Mouse (Mus musculus) heart, embryonic 16.5 days (tissue): Measurements from ENCODE around the gene Pcyox1. TPM values are rescaled to one million over a fixed set of nuclear protein-coding genes. Genes with fewer than 3 reads are reported as not detected.

Experiments
- ATAC-seq: fragments of 200-750 bp; cut with Nextera tagmentation; replicated peaks from 2 replicates; pipeline ENCODE4 v1.8.0; 2017; ENCODE audit warnings: moderate number of reproducible peaks; ENCODE audit not compliant: insufficient read depth, low FRiP score; ENCODE audit errors: extremely low read depth
- H3K27ac ChIP-seq: fragments of 300-500 bp; sonication (generic); 2 replicates; pipeline ENCODE4 v1.5.1; 2014; ENCODE audit warnings: mild to moderate bottlenecking, low read length, control low read depth, moderate library complexity
- H3K27me3 ChIP-seq: fragments of 300-500 bp; sonication (generic); 2 replicates; pipeline ENCODE4 v1.6.1; 2014; ENCODE audit warnings: low read length, mixed read lengths; ENCODE audit not compliant: control insufficient read depth, insufficient read depth
- H3K36me3 ChIP-seq: fragments of 300-500 bp; sonication (generic); 2 replicates; pipeline ENCODE4 v1.6.1; 2014; ENCODE audit not compliant: control insufficient read depth, insufficient read depth
- H3K4me1 ChIP-seq: fragments of 300-500 bp; sonication (generic); 2 replicates; pipeline ENCODE4 v1.6.1; 2014; ENCODE audit warnings: low read length, mixed read lengths; ENCODE audit not compliant: control insufficient read depth, insufficient read depth
- H3K4me2 ChIP-seq: fragments of 300-500 bp; sonication (generic); 2 replicates; pipeline ENCODE4 v1.6.1; 2014; ENCODE audit warnings: low read depth, mild to moderate bottlenecking, control low read depth, low read length
- H3K4me3 ChIP-seq: fragments of 300-500 bp; sonication (generic); 2 replicates; pipeline ENCODE4 v1.5.1; 2014; ENCODE audit warnings: mild to moderate bottlenecking, control low read depth, low read length
- H3K9ac ChIP-seq: fragments of 300-500 bp; sonication (generic); 2 replicates; pipeline ENCODE4 v1.6.1; 2014; ENCODE audit warnings: low read length, control low read depth
- H3K9me3 ChIP-seq: fragments of 300-500 bp; sonication (generic); replicated peaks from 2 replicates; pipeline ENCODE4 v1.6.1; 2016; ENCODE audit warnings: low read length; ENCODE audit not compliant: control insufficient read depth
- WGBS: fragments of 180-500 bp; shearing (Covaris S2); extraction: QIAGEN DNeasy Blood & Tissue Kit; methylation state at CpG from one replicate; pipeline ENCODE4 v1.1.7; 2014; 5-methylcytosine and 5-hydroxymethylcytosine counted together
- polyA plus RNA-seq: library from polyadenylated mRNA; unstranded; fragments of >200 nt; fragmentation: Nextera tagmentation; extraction: Ambion mirVana; gene quantifications from 2 replicates; pipeline ENCODE4 v1.2.1, GENCODE M21; 2015

Gene Pcyox1
- polyA plus RNA-seq, 1 experiment from 2014 or later: 56.6 TPM

DNA sequence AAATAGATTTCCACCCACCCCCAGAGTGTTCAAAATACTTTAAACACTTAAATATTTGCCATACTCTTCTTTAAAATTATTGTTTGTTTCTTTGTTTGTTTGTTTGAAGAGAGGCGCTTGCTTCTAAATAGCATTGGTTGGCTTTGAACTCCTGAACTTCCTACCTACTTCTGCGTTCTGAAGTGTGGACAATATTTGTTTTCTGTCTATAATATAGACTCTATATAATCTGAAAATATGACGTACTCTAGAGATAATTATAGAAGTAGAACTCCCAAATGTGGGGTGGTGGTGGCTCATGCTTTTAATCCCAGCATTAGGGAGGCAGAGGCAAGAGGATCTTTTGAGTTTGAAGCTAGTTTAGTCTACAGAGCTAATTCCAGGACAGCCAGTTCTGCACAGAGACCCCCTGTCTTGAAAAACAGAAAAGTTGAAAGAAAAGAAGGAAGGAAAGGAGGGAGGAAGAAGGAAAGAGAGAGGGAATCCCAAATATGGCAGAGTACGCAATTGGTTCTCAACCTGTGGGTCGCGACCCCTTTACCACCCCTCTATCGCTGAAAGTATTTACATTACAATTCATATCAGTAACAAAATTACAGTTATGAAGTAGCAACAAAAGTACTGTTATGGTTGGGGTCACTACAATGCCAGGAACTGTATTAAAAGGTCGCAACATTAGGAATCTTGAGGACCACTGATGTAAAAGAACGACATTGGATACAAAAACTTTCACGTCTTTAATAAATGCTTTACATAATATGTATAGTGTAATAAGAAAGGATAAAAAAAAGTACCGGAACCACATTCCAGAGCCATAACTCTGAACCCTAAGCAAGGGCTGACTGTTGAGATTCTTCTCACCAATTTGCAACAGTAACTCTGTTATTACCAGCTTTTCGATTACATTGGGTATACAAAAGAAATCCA, 6.0 kb upstream of the Pcyox1 start:
- no peaks in the 10 kb centered on the region for H3K27me3 ChIP-seq
- 39% methylated on average over 12 of the region's 12 CpGs for WGBS
- no peaks in the 10 kb centered on the region for H3K36me3 ChIP-seq
- H3K27ac ChIP-seq: no peak overlapping the region
- peak overlapping the region; percentile 92 for H3K4me3 ChIP-seq
- H3K9ac ChIP-seq: peak overlapping the region; percentile 65
- H3K4me1 ChIP-seq: peaks cover 11% of the 10 kb centered on the region
- peak overlapping the region; percentile 52 for H3K4me2 ChIP-seq
- ATAC-seq: no peak
- no peaks in the 10 kb centered on the region for H3K9me3 ChIP-seq

DNA sequence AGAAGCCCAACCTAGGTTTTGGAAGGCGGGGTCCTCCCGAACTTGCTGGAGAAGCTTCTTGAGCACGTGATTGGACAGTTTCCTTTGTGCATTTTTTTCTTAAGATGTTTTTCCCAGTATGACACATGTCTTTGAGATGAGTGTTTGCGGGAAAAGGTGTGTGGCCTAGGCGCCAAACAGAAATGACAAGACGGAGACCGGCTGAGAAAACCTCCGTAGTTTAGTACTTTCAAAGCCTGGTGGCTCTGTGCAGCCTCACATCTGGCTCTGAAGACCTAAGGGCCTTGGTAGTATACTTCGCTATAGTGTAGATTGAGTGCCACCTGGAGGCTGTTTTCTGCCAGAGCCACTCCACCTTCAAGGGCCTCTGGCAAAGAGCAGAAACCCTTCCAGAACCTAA, 4.0 kb upstream of the Pcyox1 start:
- peak overlapping the region; percentile 43 for H3K9ac ChIP-seq
- peak overlapping the region; percentile 69 for H3K4me2 ChIP-seq
- H3K27ac ChIP-seq: no peak overlapping the region
- H3K4me1 ChIP-seq: peaks cover 18% of the 10 kb centered on the region
- peak overlapping the region; percentile 46 for H3K4me3 ChIP-seq
- no peaks in the 10 kb centered on the region for H3K27me3 ChIP-seq
- ATAC-seq: no peak; the same call in 1 of the 2 replicates
- no peaks in the 10 kb centered on the region for H3K9me3 ChIP-seq
- 5% methylated on average over 9 of the region's 9 CpGs for WGBS
- H3K36me3 ChIP-seq: no peaks in the 10 kb centered on the region

DNA sequence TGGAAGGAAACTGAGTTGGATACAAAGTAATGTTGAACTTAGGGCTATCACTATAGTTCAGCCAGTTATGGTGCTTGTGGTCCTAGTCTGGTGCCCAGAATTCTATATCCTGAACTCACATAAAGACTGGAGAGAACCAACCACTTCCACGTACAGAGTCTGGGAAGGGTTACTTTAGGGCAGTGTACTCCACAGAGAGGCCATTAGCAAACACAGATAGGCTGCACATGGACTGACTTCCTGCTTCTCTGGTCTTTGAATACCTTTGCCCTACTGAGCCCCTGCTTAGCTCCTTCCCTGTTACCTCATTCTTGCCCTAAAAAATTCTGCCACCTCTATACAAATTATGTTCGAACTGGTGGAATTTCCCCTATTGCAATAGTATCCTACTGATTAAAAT, 3.0 kb upstream of the Pcyox1 start:
- Histone ChIP-seq H3K9me3 (no peaks in the 10 kb centered on the region), H3K4me2 (no peak overlapping the region), H3K27me3 (no peaks in the 10 kb centered on the region), H3K4me3 (no peak overlapping the region), H3K36me3 (no peaks in the 10 kb centered on the region), H3K4me1 (peaks cover 23% of the 10 kb centered on the region), H3K27ac (no peak overlapping the region), H3K9ac (no peak overlapping the region)
- ATAC-seq: no peak
- WGBS: 71% methylated on average over 2 of the region's 2 CpGs

DNA sequence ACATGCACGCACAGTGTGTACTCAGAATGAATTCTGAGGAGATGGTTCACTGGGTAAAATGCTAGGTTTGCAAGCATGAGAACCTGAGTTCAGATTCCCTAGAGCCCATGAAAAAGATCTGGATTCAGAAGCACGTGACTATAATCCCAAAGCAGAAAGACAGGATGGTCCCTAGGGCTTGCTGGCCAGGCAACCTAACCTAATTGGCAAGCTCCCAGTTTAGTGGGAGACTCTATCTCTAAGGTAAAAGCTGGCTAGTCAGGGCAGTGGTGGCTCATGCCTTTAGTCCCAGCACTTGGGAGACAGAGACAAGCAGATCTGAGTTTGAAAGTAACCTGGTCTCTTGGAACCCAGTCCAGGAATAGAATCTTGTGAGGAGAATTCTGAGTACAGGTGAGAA, 2.0 kb upstream of the Pcyox1 start:
- 81% methylated on average over 2 of the region's 2 CpGs for WGBS
- H3K4me3 ChIP-seq: no peak overlapping the region

DNA sequence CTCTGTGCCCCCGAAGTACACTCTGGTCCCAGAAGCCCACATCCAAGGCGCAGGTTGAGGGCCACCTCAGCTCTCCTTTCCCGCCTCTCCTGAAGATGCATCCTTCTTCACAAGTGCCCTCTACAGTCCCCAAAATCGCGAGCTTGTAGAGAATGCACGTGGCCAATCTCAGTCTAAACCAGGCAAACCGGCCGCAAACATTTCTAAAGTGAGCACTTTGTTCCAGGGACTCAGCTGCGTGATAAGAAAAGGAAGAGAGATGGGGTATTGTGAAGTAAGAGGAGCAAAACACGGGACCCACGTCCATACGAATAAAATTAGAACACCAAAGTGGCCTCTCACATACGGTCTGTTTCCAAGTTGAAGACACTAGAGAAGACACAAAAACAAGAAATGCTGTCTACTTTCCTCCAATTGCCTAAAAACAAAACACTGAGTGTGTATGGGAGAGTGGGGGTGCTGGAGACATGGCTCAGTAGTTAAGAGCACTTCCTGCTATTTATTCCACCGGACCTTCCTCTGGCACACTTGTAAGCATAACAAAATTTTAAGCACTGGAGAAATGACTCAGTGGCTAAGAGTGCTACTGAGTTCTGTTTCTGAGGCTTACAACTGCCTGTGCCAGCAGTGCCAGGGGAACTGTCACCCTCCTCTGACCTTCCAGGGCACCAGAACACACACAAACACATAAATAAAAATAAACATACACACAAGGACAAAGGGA, 465 bp upstream of the Pcyox1 start:
- Histone ChIP-seq H3K9me3 (no peaks in the 10 kb centered on the region), H3K4me3 (peak overlapping the region; percentile 81), H3K36me3 (peaks cover 3% of the 10 kb centered on the region; the same call in 1 of the 2 replicates), H3K27ac (peak overlapping the region; percentile 84), H3K27me3 (no peaks in the 10 kb centered on the region), H3K4me2 (peak overlapping the region; percentile 88), H3K9ac (peak overlapping the region; percentile 81), H3K4me1 (peaks cover 27% of the 10 kb centered on the region)
- peak; percentile 15 for ATAC-seq
- WGBS: 3% methylated on average over 14 of the region's 14 CpGs

More for the DNA sequence above, 2.0 kb upstream of the Pcyox1 start:
- Histone ChIP-seq H3K4me2 (no peak overlapping the region), H3K36me3 (peaks cover 3% of the 10 kb centered on the region; the same call in 1 of the 2 replicates), H3K27ac (no peak overlapping the region), H3K9ac (no peak overlapping the region), H3K27me3 (no peaks in the 10 kb centered on the region), H3K9me3 (no peaks in the 10 kb centered on the region), H3K4me1 (peaks cover 27% of the 10 kb centered on the region)
- no peak for ATAC-seq

DNA sequence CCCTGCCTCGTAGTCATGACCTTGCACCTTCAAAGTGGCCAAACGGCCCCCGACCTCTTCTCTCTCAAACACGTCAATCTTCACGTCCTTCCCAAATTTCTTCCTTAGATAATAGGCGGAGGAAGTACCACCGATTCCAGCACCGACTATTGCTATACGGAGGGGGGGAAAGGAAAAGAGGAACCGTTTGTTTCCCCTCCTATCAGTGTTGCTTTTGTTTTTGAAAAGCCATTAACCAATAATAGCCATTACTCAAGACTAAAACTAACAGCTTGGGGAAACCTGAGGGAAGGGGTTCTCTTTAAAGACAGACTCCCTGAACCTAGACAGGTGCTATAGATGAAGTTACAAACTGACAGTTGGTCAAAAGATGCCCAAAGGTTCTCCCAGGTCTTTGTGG, 985 bp downstream of the Pcyox1 start:
- ATAC-seq: no peak
- Histone ChIP-seq H3K9me3 (no peaks in the 10 kb centered on the region), H3K4me2 (peak overlapping the region; percentile 88), H3K27ac (peak overlapping the region; percentile 84), H3K9ac (peak overlapping the region; percentile 81), H3K36me3 (peaks cover 15% of the 10 kb centered on the region), H3K27me3 (no peaks in the 10 kb centered on the region), H3K4me1 (peaks cover 26% of the 10 kb centered on the region), H3K4me3 (peak overlapping the region; percentile 81)
- WGBS: 23% methylated on average over 10 of the region's 10 CpGs

DNA sequence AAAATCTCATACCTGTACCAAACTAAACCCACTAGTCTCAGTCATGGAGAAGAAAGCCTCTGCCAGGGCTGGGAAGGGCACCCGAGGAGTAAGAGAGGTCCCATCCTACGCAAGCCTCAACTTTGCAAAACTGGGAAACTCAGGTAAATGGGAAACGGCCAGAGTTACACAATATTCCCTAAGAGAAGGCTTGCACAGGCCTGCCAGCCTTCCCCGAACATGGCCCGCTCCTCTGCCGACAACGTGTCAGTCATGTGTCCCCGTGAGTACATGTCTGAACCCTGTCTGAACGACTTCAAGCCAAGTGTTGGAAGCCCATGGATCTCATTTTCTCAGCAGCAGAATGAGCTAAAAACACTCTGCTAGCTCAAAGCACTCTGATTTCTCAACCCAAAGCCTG, 1.9 kb downstream of the Pcyox1 start:
- no peak overlapping the region for H3K27ac ChIP-seq
- no peaks in the 10 kb centered on the region for H3K27me3 ChIP-seq
- no peak overlapping the region for H3K4me3 ChIP-seq
- WGBS: 72% methylated on average over 9 of the region's 9 CpGs
- no peak for ATAC-seq
- H3K4me2 ChIP-seq: peak overlapping the region; percentile 88; the same call in 1 of the 2 replicates
- H3K9me3 ChIP-seq: no peaks in the 10 kb centered on the region
- peaks cover 25% of the 10 kb centered on the region for H3K36me3 ChIP-seq
- H3K9ac ChIP-seq: no peak overlapping the region
- peaks cover 23% of the 10 kb centered on the region for H3K4me1 ChIP-seq

DNA sequence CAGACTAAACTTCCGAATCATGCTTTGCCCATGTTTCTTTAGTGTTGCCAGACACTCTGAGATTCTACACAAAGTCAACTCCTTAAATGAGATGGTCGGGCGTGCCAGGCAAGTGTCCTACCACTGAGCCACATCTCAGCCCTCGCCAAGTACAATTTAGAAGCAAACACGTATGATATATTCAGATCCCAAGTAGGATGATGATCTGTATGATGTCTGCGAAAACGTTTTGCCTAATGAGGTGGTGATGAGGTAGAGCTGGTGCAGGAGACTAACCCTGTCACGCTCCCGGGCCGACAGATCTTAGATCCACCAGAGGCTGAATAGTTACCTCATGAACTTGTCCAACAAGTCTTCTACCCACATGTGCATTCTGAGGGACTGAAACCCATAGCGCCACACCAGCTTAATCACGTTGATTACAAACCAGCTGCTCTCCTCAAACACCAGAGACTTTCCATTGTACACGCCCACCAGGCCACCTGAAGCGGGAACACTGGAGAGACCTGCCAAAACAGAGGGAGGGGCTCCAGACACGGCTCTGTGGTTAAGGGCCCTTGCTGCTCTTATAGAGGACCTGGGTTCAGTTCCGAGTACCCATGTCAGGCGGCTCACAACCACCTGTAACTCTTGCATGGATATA, 2.8 kb downstream of the Pcyox1 start:
- Histone ChIP-seq H3K27ac (no peak overlapping the region), H3K27me3 (no peaks in the 10 kb centered on the region), H3K9me3 (no peaks in the 10 kb centered on the region), H3K36me3 (peaks cover 28% of the 10 kb centered on the region), H3K9ac (no peak overlapping the region), H3K4me1 (peaks cover 23% of the 10 kb centered on the region), H3K4me2 (no peak overlapping the region), H3K4me3 (no peak overlapping the region)
- 86% methylated on average over 17 of the region's 17 CpGs for WGBS
- no peak for ATAC-seq
